Mouse (Mus musculus) heart, adult 9 months (tissue): ENCODE measurements at regions not wholly inside any gene's neighbourhood (a gene's known extent, or its start where the extent isn't known, plus 50 kb on each side); places are given as distances from the start of the nearest gene placed in this dataset.

Experiments used
- DNase-seq, 2 experiments: peaks; one replicate each; pipeline ENCODE4 v3.0.0; 2022; ENCODE audit warnings: low spot score in 2 of 2

GRCm38 (mm10) chr8:26443041-26443440, 323.7 kb downstream of the Gm45692 start:
- DNase-seq, result peak; percentile 64 to 83

- no peak for DNase-seq
Measured at GRCm38 (mm10) chr8:26443735-26444134, 324.4 kb downstream of the Gm45692 start.

- DNase-seq, result no peak
Measured at GRCm38 (mm10) chr8:26445991-26446390, 326.7 kb downstream of the Gm45692 start.

- no peak for DNase-seq
Measured at GRCm38 (mm10) chr8:26447886-26448640, 328.7 kb downstream of the Gm45692 start.

GRCm38 (mm10) chr8:26449291-26449690, 330.0 kb downstream of the Gm45692 start:
- DNase-seq, result no peak

- no peak for DNase-seq
Measured at GRCm38 (mm10) chr8:26450543-26450942, 331.2 kb downstream of the Gm45692 start.

GRCm38 (mm10) chr8:26452976-26453573, 333.7 kb downstream of the Gm45692 start:
- no peak for DNase-seq

GRCm38 (mm10) chr8:26465346-26465745, 346.0 kb downstream of the Gm45692 start:
- DNase-seq, result no peak

GRCm38 (mm10) chr8:26468441-26468840, 349.1 kb downstream of the Gm45692 start:
- DNase-seq, result no peak

- no peak for DNase-seq
Measured at GRCm38 (mm10) chr8:26469705-26470104, 350.4 kb downstream of the Gm45692 start.

GRCm38 (mm10) chr8:26471811-26472550, 352.6 kb downstream of the Gm45692 start:
- no peak for DNase-seq

GRCm38 (mm10) chr8:26484749-26485148, 365.4 kb downstream of the Gm45692 start:
- no peak for DNase-seq

- DNase-seq, result no peak
Measured at GRCm38 (mm10) chr8:26487866-26488265, 368.5 kb downstream of the Gm45692 start.

- DNase-seq, result no peak
Measured at GRCm38 (mm10) chr8:26488590-26488989, 369.3 kb downstream of the Gm45692 start.

GRCm38 (mm10) chr8:26501196-26501813, 382.0 kb downstream of the Gm45692 start:
- DNase-seq, result no peak

GRCm38 (mm10) chr8:26501814-26502572, 382.7 kb downstream of the Gm45692 start:
- DNase-seq, result no peak

GRCm38 (mm10) chr8:26502772-26503171, 383.4 kb downstream of the Gm45692 start:
- no peak for DNase-seq

GRCm38 (mm10) chr8:26503918-26504317, 384.6 kb downstream of the Gm45692 start:
- no peak for DNase-seq

GRCm38 (mm10) chr8:26504319-26505035, 385.1 kb downstream of the Gm45692 start:
- DNase-seq, result no peak

GRCm38 (mm10) chr8:26507611-26508070, 388.3 kb downstream of the Gm45692 start:
- no peak for DNase-seq

GRCm38 (mm10) chr8:26509254-26509653, 389.9 kb downstream of the Gm45692 start:
- DNase-seq, result no peak
